Mouse (Mus musculus) embryonic facial prominence, embryonic 12.5 days (tissue): Measurements from ENCODE around the gene Manf. TPM values are rescaled to one million over a fixed set of nuclear protein-coding genes. Genes with fewer than 3 reads are reported as not detected.
A peak's percentile ranks its signal among the peaks of the same experiment; 100 is the strongest.

Experiments
- ATAC-seq: fragments of 200-750 bp; cut with Nextera tagmentation; 2 replicates; pipeline ENCODE4 v1.8.0; 2017; ENCODE audit not compliant: insufficient number of reproducible peaks, insufficient read depth, low FRiP score, low TSS enrichment
- H3K27ac ChIP-seq: fragments of 300-500 bp; sonication (generic); 2 replicates; pipeline ENCODE4 v1.5.1; 2016; ENCODE audit warnings: mild to moderate bottlenecking
- H3K27me3 ChIP-seq: fragments of 300-500 bp; sonication (generic); 2 replicates; pipeline ENCODE4 v1.6.1; 2016; ENCODE audit warnings: mild to moderate bottlenecking, moderate library complexity
- H3K36me3 ChIP-seq: fragments of 300-500 bp; sonication (generic); 2 replicates; pipeline ENCODE4 v1.6.1; 2016; ENCODE audit warnings: mild to moderate bottlenecking
- H3K4me1 ChIP-seq: fragments of 300-500 bp; sonication (generic); 2 replicates; pipeline ENCODE4 v1.6.1; 2016
- H3K4me2 ChIP-seq: fragments of 300-500 bp; sonication (generic); replicated peaks from 2 replicates; pipeline ENCODE4 v1.6.1; 2016; ENCODE audit warnings: mild to moderate bottlenecking, moderate library complexity
- H3K4me3 ChIP-seq: fragments of 300-500 bp; sonication (generic); 2 replicates; pipeline ENCODE4 v1.5.1; 2016; ENCODE audit warnings: mild to moderate bottlenecking
- H3K9ac ChIP-seq: fragments of 300-500 bp; sonication (generic); 2 replicates; pipeline ENCODE4 v1.6.1; 2016; ENCODE audit warnings: mild to moderate bottlenecking, moderate library complexity
- H3K9me3 ChIP-seq: fragments of 300-500 bp; sonication (generic); 2 replicates; pipeline ENCODE4 v1.6.1; 2016; ENCODE audit warnings: mild to moderate bottlenecking, moderate library complexity
- WGBS: fragments of 180-500 bp; shearing (Covaris S2); methylation state at CpG from one replicate; pipeline ENCODE4 v1.1.7; 2016; 5-methylcytosine and 5-hydroxymethylcytosine counted together
- polyA plus RNA-seq: library from polyadenylated mRNA; unstranded; fragments of >200 nt; fragmentation: Nextera tagmentation; extraction: Ambion mirVana; gene quantifications from 2 replicates; pipeline ENCODE4 v1.2.1, GENCODE M21; 2016

Manf gene
- polyA plus RNA-seq, 1 experiment from 2014 or later = 239 TPM

DNA sequence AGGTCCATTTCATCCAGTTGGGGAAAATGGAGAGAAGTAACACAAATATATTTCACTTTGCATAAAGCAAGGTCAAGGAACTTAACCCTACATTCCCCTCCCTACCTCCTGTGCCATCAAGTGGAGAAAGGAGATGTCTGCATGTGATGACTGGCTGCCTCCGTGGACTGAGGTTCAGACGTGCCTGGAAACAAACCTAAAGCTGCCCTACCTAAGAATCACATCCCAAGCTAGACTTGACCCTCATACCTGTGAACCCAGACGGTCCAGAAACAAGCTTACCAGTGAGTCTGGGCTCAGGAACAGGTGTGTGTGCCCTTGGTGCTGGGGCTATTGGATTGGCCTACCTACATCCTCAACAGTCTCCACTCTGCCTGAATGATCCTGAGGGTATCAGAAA is 1.5 kb upstream of the Manf start:
- Histone ChIP-seq H3K27me3 (no peaks in the 10 kb centered on the region), H3K9ac (0 out of 2 replicates have a peak overlapping the region, but pooled peaks have one; percentile 7), H3K4me3 (no peak overlapping the region), H3K27ac (no peak overlapping the region), H3K36me3 (peaks cover 25% of the 10 kb centered on the region), H3K9me3 (no peaks in the 10 kb centered on the region), H3K4me2 (no peak overlapping the region), H3K4me1 (peaks cover 16% of the 10 kb centered on the region)
- WGBS = 45% methylated on average over 3 of the region's 3 CpGs
- no peak for ATAC-seq

DNA sequence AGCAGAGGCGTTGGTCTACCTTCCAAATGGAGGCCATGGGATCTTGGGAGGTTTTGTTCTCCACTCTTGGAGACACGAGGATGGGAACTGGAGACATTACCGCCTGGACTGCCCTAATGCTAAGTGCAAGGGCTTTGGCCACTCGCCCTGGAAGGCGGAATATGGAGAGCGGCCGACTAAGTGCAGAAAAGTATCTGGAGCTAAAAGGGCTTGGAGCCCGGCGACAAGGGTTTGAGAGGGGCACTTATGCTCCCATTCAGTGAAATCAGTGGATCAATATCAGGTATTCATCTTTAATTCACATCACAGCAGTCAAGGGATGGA is 735 bp upstream of the Manf start:
- 1% methylated on average over 9 of the region's 9 CpGs for WGBS

DNA sequence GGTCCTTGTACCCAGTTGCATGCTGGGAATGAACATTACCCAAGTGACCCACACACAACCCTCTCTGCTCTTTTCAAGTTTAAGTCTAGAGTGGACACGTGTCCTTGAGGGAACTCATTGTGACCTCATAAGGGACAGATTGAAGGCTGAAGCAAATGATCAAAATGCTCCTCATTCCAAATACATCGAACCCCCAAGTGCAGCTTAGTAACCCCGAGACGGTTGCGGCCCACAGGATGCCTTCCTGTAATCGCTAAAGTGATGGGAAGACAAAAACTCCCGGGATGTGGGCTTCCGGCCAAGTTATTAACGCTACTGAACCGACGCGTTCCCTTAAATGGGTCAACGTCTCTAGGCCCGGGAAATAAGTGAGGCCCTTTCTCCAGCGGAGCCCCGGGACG is 438 bp downstream of the Manf start:
- Histone ChIP-seq H3K9me3 (no peaks in the 10 kb centered on the region), H3K4me2 (peak overlapping the region; percentile 72), H3K36me3 (peaks cover 29% of the 10 kb centered on the region), H3K4me1 (peaks cover 20% of the 10 kb centered on the region), H3K4me3 (peak overlapping the region; percentile 95), H3K27me3 (no peaks in the 10 kb centered on the region), H3K27ac (peak overlapping the region; percentile 84), H3K9ac (peak overlapping the region; percentile 94)
- no peak for ATAC-seq
- 1% methylated on average over 17 of the region's 17 CpGs for WGBS

More for the DNA sequence above, 735 bp upstream of the Manf start:
- peak overlapping the region; percentile 75 for H3K9ac ChIP-seq
- ATAC-seq = no peak
- H3K4me2 ChIP-seq = peak overlapping the region; percentile 63
- H3K4me3 ChIP-seq = peak overlapping the region; percentile 95
- H3K27ac ChIP-seq = peak overlapping the region; percentile 91
- H3K4me1 ChIP-seq = peaks cover 17% of the 10 kb centered on the region
- H3K9me3 ChIP-seq = no peaks in the 10 kb centered on the region
- no peaks in the 10 kb centered on the region for H3K27me3 ChIP-seq
- H3K36me3 ChIP-seq = peaks cover 29% of the 10 kb centered on the region

DNA sequence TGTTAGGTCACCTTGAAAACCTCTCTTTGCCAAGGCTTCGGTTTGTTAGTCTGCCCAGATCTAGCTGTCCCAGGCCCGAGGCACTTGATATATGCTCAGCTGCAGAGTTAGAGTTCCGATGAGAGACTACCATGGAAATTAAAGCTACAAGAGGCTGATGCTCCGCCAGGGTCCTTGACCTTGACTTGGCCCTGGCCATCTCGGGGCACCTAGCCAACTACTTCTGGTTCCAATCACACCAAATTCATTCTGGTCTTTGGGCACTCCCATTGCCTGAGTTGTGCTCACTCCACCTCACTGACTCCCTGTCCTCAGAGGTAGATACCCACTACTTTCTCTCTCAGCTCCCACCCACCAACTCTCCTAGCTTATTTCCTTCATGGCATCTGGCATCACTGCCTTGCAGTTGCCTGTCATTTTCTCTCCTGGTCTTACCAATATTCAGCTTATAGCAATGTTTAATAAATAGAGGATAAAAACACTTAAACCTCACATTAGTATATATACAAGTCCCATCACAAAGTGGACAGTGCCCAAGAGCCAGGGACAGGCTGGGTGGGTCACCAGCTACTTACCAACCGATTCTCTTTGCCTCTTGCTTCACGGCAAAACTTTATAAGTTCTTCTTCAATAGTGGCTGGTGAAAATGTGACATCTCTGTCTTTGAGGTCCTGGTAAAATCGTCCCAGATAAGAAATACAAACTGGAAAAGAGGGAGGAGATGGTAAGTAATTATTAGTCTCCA is 1.1 kb downstream of the Manf start:
- no peaks in the 10 kb centered on the region for H3K27me3 ChIP-seq
- H3K36me3 ChIP-seq = peaks cover 29% of the 10 kb centered on the region
- H3K27ac ChIP-seq = no peak overlapping the region
- H3K4me3 ChIP-seq = peak overlapping the region; percentile 95
- H3K4me1 ChIP-seq = peaks cover 20% of the 10 kb centered on the region
- peak overlapping the region; percentile 72 for H3K4me2 ChIP-seq
- H3K9ac ChIP-seq = peak overlapping the region; percentile 94
- ATAC-seq = no peak
- WGBS = 64% methylated on average over 8 of the region's 8 CpGs
- H3K9me3 ChIP-seq = no peaks in the 10 kb centered on the region

DNA sequence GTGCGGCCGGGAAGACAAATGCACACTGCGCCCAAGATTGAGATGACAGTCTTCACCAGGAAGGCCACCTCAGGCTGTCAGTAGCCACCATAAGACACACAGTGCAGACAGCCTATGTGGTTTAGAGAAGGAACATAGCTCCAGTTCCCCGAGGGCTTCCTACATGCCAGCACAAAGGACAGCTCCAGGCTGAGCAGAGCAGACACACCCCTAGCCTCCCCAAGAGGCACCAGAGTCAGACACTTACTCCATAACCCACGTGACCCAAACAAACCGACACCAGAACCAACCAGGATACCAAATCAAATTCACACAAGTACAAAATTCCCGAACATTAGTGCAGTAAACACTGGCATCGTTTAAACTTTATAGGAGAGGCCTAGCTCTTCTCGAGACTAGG is 2.5 kb downstream of the Manf start:
- H3K9me3 ChIP-seq = no peaks in the 10 kb centered on the region
- H3K4me2 ChIP-seq = no peak overlapping the region
- ATAC-seq = no peak
- H3K4me3 ChIP-seq = no peak overlapping the region
- no peaks in the 10 kb centered on the region for H3K27me3 ChIP-seq
- no peak overlapping the region for H3K27ac ChIP-seq
- 82% methylated on average over 9 of the region's 9 CpGs for WGBS
- no peak overlapping the region for H3K9ac ChIP-seq
- peaks cover 33% of the 10 kb centered on the region for H3K4me1 ChIP-seq
- H3K36me3 ChIP-seq = peaks cover 41% of the 10 kb centered on the region

DNA sequence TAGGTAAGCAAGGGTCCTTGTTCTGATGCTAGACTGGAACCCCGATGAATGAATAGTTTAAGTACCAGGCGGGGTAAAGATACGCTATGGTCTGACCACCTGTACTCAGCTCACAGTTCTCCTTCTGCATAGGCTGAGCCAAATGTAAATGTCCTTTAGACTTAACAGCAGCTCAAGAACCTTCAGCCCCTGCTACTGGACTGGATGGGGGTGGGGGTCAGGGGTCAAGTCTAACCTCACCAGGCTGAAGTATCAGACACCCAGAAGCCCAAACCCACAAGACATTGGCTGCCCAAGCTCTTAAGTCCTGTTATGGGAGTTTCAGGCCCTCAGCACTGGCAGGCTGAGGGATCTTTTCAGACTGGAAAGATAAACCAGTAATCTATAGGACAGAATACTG is 3.4 kb downstream of the Manf start:
- H3K4me1 ChIP-seq = peaks cover 42% of the 10 kb centered on the region

DNA sequence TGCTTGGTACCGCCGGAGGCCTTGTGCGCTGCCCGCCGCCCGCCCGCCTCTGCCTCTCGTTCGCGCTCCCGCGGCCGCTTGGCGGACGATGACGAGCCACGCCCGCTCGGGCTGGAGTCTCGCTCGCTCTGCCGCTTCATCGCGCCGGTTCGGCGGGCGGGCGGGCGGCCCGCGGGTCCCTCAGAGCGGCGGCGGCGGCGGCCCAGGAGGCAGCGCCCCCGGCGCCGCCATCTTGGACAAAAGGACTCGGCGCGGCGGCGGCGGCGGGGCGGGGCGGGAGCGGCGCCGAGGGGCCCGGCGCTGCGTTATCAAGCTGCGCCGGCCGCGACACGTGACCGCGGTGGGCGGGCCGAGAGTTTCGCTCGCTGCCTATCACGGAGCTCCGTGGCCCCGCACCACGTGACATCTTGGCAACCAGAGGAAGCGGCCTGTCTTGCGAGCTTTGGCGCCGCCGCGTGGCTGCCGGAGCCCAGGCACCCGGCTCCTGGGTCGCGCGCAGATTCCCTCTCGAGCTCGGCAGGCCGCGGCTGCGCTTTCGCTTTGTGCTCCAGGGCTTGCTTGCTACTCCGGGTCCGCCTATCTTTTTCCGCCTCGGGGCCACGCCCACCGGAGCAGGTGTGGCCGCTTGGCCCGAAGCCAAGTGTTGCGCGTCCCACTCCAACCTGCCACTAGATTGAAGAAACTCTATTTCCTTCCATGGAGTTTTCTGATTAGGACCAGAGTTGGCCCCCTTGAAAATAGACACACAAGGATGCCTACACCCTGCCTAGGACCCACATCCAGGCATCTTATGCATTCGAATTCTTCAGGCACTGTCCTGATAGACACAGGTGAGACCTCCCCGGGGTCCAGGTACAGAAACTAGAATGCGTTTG is 4.7 kb downstream of the Manf start, which contains the start of gene Rbm15b:
Gene Rbm15b (minus strand): TSS at position 601 of the 875 bp plus-strand sequence.
- Histone ChIP-seq H3K4me1 (peaks cover 53% of the 10 kb centered on the region), H3K36me3 (peaks cover 61% of the 10 kb centered on the region), H3K27ac (peak within 1 kb of the TSS; percentile 92), H3K9me3 (no peaks in the 10 kb centered on the region), H3K4me3 (peak within 1 kb of the TSS; percentile 99), H3K27me3 (no peaks in the 10 kb centered on the region), H3K4me2 (peak within 1 kb of the TSS; percentile 95), H3K9ac (peak within 1 kb of the TSS; percentile 98)
- WGBS = 3% methylated on average over 79 of the region's 101 CpGs
- peak; percentile 41 for ATAC-seq

More for the DNA sequence above, 3.4 kb downstream of the Manf start:
- no peak for ATAC-seq
- Histone ChIP-seq H3K9me3 (no peaks in the 10 kb centered on the region), H3K36me3 (peaks cover 48% of the 10 kb centered on the region), H3K9ac (no peak overlapping the region), H3K27ac (no peak overlapping the region), H3K4me2 (no peak overlapping the region), H3K27me3 (no peaks in the 10 kb centered on the region), H3K4me3 (no peak overlapping the region)
- WGBS = 91% methylated on average over 3 of the region's 3 CpGs

DNA sequence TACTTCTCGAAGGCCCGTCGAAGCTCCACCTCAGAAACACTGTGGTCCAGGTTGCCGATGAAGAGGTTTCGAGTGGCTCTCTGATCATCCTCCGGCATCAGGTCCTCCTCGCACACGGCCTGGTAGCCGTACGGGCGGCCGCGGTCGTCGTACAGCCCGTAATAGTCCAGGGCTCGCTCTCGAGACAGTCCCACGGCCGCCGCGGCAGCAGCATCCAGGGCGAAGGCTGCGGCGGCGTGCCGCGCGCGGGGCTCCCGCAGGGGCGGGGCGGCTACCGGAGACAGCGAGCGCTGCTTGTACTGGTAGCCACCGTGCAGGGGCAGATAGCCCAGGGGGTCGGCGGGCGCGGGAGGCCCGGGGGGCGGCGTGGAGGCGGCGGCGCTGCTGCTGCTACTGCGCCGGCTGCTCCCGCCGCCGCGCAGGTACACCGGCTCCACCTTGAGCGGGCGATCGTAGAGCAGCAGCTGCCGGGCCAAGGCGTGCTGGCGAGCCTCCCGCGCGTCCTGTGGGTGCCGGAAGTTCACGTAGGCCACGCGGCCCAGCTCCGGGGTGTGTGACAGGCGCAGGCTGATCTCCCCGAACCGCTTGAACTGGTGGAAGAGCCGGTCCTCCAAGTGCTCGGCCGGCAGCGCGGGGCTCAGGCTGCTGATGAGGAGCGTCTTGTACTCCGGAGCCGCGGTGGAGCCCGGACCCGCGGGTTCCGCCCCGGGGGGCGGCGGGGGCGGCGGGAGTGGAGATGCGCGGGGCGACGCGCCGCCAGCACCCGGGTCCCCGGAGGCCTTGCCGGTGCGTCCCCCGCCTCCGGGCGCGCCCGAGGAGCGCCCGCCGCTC is 5.7 kb downstream of the Manf start:
- Histone ChIP-seq H3K4me1 (peaks cover 60% of the 10 kb centered on the region), H3K4me3 (peak overlapping the region; percentile 99), H3K4me2 (peak overlapping the region; percentile 95), H3K9ac (peak overlapping the region; percentile 98), H3K27ac (peak overlapping the region; percentile 92), H3K9me3 (no peaks in the 10 kb centered on the region), H3K27me3 (no peaks in the 10 kb centered on the region), H3K36me3 (peaks cover 70% of the 10 kb centered on the region)
- no peak for ATAC-seq
- under 1% methylated on average over 89 of the region's 107 CpGs for WGBS

DNA sequence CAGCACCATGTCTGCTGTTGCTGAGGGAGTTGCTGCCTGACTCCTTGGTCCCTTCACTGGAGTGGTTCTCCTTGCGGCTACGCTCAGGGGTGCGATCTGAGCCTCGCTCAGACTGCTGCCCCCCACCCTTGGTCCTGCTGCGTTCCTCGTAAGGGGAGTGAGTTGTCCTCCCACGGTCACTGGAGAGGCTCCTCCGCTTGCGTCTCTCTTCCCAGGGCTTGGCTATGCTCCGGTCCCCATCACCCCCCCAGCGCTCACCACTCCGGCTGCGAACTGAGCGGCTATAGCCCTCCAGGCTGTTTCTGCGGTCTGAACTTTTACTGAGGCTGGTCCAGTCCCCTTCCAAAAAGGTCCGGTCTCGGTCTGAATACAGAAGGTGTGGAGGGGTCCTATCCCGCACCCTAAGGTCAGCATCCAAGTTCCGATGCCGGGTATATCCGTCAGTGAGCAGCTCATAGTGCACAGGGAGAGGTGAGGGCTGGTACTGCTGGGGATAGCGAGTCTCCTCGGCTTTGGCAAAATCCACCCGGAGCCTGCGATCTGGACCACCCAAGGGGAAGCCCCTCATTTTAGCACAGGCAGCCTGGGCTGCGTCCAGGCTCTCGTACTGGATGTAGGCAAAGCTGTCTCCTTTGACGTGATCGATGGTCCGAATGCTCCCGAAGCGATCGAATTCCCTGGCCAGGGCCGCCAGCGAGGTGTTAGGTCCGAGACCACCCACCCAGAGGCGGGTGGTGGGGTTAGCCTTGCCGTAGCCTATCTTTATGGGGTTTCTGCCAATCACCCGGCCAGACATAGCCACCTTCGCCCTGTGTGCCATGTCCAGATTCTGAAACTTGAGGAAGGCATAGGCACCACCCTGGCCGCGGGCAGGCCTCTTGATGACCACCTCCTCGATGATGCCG is 6.5 kb downstream of the Manf start:
- Histone ChIP-seq H3K4me2 (peak overlapping the region; percentile 95), H3K27ac (peak overlapping the region; percentile 92; the same call in 1 of the 2 replicates), H3K4me1 (peaks cover 51% of the 10 kb centered on the region), H3K27me3 (no peaks in the 10 kb centered on the region), H3K9ac (peak overlapping the region; percentile 98), H3K36me3 (peaks cover 67% of the 10 kb centered on the region), H3K9me3 (no peaks in the 10 kb centered on the region), H3K4me3 (peak overlapping the region; percentile 99)
- 21% methylated on average over 44 of the region's 44 CpGs for WGBS
- ATAC-seq = no peak

DNA sequence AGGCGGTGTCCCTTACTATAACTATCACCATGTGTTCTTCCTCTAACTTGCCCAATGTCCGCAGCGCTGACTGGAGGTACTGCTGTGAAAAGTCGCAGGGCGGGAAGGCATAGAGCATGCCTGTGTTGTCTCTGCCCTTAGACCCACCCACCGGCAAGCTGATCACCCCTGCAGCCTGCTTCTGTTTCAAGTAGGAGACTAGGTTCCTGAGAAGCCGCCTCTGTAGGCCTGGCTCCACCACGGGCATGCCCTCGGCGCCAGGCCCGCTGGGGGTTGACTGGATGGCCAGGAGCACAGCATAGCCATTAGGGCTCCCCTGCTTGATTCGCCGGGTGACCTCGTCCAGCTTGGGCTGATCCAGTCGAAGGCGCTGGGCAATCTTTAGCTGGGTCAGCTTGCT is 7.5 kb downstream of the Manf start:
- H3K27ac ChIP-seq = peak overlapping the region; percentile 31; the same call in 1 of the 2 replicates
- no peak for ATAC-seq
- peak overlapping the region; percentile 99 for H3K4me3 ChIP-seq
- no peaks in the 10 kb centered on the region for H3K9me3 ChIP-seq
- H3K36me3 ChIP-seq = peaks cover 65% of the 10 kb centered on the region
- H3K4me1 ChIP-seq = peaks cover 44% of the 10 kb centered on the region
- 23% methylated on average over 16 of the region's 16 CpGs for WGBS
- H3K27me3 ChIP-seq = no peaks in the 10 kb centered on the region
- H3K4me2 ChIP-seq = peak overlapping the region; percentile 95
- H3K9ac ChIP-seq = peak overlapping the region; percentile 98
